Mouse (Mus musculus) embryonic facial prominence, embryonic 15.5 days (tissue): ENCODE measurements around the gene Rdh9. TPM values are rescaled to one million over a fixed set of nuclear protein-coding genes. Genes with fewer than 3 reads are reported as not detected.
"Not testable (repeated sequence)": the region's sequence is repeated elsewhere in the genome, so short reads cannot be mapped to it uniquely, and the experiment has no call there.

Experiments used
- ATAC-seq: fragments of 200-750 bp; cut with Nextera tagmentation; 2 replicates; pipeline ENCODE4 v1.8.0; 2017; ENCODE audit warnings: low read depth, moderate TSS enrichment; ENCODE audit not compliant: insufficient number of reproducible peaks, low FRiP score, low TSS enrichment
- H3K27ac ChIP-seq: fragments of 300-500 bp; sonication (generic); replicated peaks from 2 replicates; pipeline ENCODE4 v1.5.1; 2015; ENCODE audit warnings: mild to moderate bottlenecking, inconsistent platforms
- H3K27me3 ChIP-seq: fragments of 300-500 bp; sonication (generic); 2 replicates; pipeline ENCODE4 v1.6.1; 2015; ENCODE audit warnings: inconsistent platforms
- H3K36me3 ChIP-seq: fragments of 300-500 bp; sonication (generic); 2 replicates; pipeline ENCODE4 v1.6.1; 2015; ENCODE audit warnings: mild to moderate bottlenecking, inconsistent platforms
- H3K4me1 ChIP-seq: fragments of 300-500 bp; sonication (generic); 2 replicates; pipeline ENCODE4 v1.6.1; 2015; ENCODE audit warnings: inconsistent platforms
- H3K4me2 ChIP-seq: fragments of 300-500 bp; sonication (generic); replicated peaks from 2 replicates; pipeline ENCODE4 v1.6.1; 2015; ENCODE audit warnings: mild to moderate bottlenecking, inconsistent platforms
- H3K4me3 ChIP-seq: fragments of 300-500 bp; sonication (generic); replicated peaks from 2 replicates; pipeline ENCODE4 v1.5.1; 2015; ENCODE audit warnings: mild to moderate bottlenecking, inconsistent platforms
- H3K9ac ChIP-seq: fragments of 300-500 bp; sonication (generic); 2 replicates; pipeline ENCODE4 v1.6.1; 2015; ENCODE audit warnings: inconsistent platforms
- H3K9me3 ChIP-seq: fragments of 300-500 bp; sonication (generic); replicated peaks from 2 replicates; pipeline ENCODE4 v1.6.1; 2016; ENCODE audit warnings: inconsistent platforms
- WGBS: fragments of 180-500 bp; shearing (Covaris S2); methylation state at CpG from one replicate; pipeline ENCODE4 v1.1.7; 2015; 5-methylcytosine and 5-hydroxymethylcytosine counted together
- polyA plus RNA-seq: library from polyadenylated mRNA; unstranded; fragments of >200 nt; fragmentation: Nextera tagmentation; extraction: Ambion mirVana; gene quantifications from 2 replicates; pipeline ENCODE4 v1.2.1, GENCODE M21; 2015

Rdh9 gene
- polyA plus RNA-seq, 1 experiment from 2014 or later: not detected

GRCm38 (mm10) chr10:127815888-127816287 is 39.7 kb downstream of the Rdh9 start:
- no peak overlapping the region for H3K27ac ChIP-seq
- no peak overlapping the region for H3K4me3 ChIP-seq
- no peak overlapping the region for H3K4me2 ChIP-seq
- H3K36me3 ChIP-seq: no peaks in the 10 kb centered on the region
- H3K9me3 ChIP-seq: no peaks in the 10 kb centered on the region
- ATAC-seq: no peak
- H3K9ac ChIP-seq: no peak overlapping the region
- H3K4me1 ChIP-seq: no peaks in the 10 kb centered on the region
- no peaks in the 10 kb centered on the region for H3K27me3 ChIP-seq

GRCm38 (mm10) chr10:127817268-127817910 is 41.2 kb downstream of the Rdh9 start:
- H3K4me1 ChIP-seq, H3K4me3 ChIP-seq, ATAC-seq, H3K4me2 ChIP-seq, H3K27me3 ChIP-seq, H3K27ac ChIP-seq, H3K9ac ChIP-seq, H3K36me3 ChIP-seq, H3K9me3 ChIP-seq: not testable (repeated sequence)
- WGBS: 59% methylated on average over 4 of the region's 4 CpGs

DNA sequence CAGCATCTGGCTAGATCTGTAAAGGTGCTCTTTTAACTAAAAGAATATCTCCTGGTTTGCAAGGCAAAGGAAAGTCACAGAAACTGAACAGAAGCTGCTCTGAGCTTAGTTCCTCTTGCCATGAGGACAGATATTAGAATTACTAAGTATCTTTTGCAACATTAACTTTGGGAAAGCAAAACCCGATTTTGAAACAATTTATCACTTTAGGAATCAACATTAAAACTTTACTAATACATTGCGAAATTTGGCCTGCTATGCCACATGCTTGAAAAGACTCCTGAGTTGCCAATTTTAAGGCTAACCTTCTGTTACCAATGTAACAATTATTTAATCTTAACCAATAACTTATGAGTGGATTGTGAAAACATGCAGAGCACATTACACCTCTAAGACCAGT is 45.6 kb downstream of the Rdh9 start:
- not testable (repeated sequence) for H3K4me2 ChIP-seq, H3K9me3 ChIP-seq, H3K4me3 ChIP-seq, H3K27ac ChIP-seq, ATAC-seq, H3K27me3 ChIP-seq, H3K9ac ChIP-seq, H3K4me1 ChIP-seq, H3K36me3 ChIP-seq
- WGBS: 91% methylated on average over 2 of the region's 2 CpGs

- Histone ChIP-seq H3K9me3 (no peaks in the 10 kb centered on the region), H3K36me3 (no peaks in the 10 kb centered on the region), H3K27ac (no peak overlapping the region), H3K4me1 (no peaks in the 10 kb centered on the region), H3K9ac (no peak overlapping the region), H3K27me3 (no peaks in the 10 kb centered on the region), H3K4me2 (no peak overlapping the region), H3K4me3 (no peak overlapping the region)
- WGBS: 71% methylated on average over 6 of the region's 6 CpGs
- no peak for ATAC-seq
Measured at GRCm38 (mm10) chr10:127825386-127825785, 49.2 kb downstream of the Rdh9 start.

DNA sequence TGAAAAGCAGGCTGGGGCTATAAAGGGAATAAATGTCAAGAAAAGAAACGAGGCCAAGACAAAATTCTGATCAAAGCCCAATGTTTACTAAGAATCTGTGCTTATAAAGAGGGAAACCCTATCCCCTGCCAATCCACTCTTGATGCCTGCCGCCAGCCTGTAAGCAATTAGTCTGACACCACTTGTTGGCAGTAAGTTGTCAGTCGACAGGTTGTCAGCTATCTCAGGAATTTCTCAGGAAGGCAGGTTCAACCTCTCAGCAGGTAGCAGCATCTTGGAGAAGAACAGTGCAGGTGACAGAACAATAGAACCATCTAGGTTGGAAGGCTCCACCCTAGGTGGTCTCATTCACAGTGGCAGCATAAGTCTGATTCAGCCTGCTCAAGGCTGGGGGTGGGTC is 52.9 kb downstream of the Rdh9 start:
- no peaks in the 10 kb centered on the region for H3K4me1 ChIP-seq
- no peaks in the 10 kb centered on the region for H3K9me3 ChIP-seq
- no peak overlapping the region for H3K27ac ChIP-seq
- no peak for ATAC-seq
- 43% methylated on average over 3 of the region's 3 CpGs for WGBS
- no peak overlapping the region for H3K9ac ChIP-seq
- no peak overlapping the region for H3K4me2 ChIP-seq
- no peak overlapping the region for H3K4me3 ChIP-seq
- H3K27me3 ChIP-seq: no peaks in the 10 kb centered on the region
- no peaks in the 10 kb centered on the region for H3K36me3 ChIP-seq

DNA sequence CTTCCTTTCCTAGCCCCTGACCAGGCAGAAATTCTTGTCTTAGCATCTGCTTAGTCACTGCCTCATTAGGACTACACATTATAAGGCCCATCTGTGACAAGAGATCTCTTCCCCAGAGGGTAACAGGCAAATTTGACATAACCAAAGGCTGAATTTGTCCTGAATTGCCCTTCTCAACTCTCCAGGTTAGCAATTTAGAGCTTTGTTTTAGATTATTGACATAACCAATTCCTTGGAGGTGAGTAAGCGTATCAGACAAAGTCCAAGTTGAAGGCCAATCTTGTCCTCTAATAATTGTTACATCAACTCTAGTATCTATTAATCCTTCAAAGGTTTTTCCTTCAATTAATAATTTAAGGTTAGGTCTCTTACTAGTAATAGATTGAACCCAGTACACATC is 58.0 kb downstream of the Rdh9 start:
- not testable (repeated sequence) for ATAC-seq, H3K9me3 ChIP-seq, H3K27ac ChIP-seq, H3K9ac ChIP-seq, H3K4me3 ChIP-seq, H3K4me1 ChIP-seq, H3K27me3 ChIP-seq, H3K4me2 ChIP-seq, H3K36me3 ChIP-seq
- WGBS: 96% methylated on average over 1 of the region's 1 CpGs

DNA sequence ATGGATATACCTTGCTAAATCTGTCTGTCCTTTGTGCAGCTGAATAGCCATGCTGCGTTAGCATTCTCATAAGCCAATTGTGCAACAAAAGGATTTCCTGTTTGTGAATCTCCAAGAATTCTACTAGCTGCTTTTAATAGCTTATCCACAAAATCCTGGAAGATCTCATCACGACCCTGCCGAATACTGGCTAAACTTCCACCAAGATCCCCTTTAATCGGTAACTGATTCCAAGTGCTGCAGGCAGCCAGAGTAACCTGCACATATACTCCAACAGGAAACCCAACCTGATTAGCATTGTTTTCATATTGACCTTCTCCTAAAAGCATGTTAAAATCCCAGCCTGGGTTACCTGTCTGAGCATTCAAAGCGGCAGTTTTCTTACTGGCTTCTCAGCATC is 59.1 kb downstream of the Rdh9 start:
- Histone ChIP-seq H3K9me3 (no peaks in the 10 kb centered on the region), H3K4me2 (no peak overlapping the region), H3K27ac (no peak overlapping the region), H3K4me1 (no peaks in the 10 kb centered on the region), H3K27me3 (no peaks in the 10 kb centered on the region), H3K4me3 (no peak overlapping the region), H3K36me3 (no peaks in the 10 kb centered on the region), H3K9ac (no peak overlapping the region)
- 82% methylated on average over 5 of the region's 5 CpGs for WGBS
- ATAC-seq: no peak

GRCm38 (mm10) chr10:127837793-127838192 is 61.6 kb downstream of the Rdh9 start:
- H3K4me3 ChIP-seq, H3K4me1 ChIP-seq, H3K27me3 ChIP-seq, H3K27ac ChIP-seq, H3K36me3 ChIP-seq, H3K9ac ChIP-seq, H3K4me2 ChIP-seq, H3K9me3 ChIP-seq, ATAC-seq: not testable (repeated sequence)
- WGBS: 93% methylated on average over 5 of the region's 5 CpGs

GRCm38 (mm10) chr10:127838539-127838938 is 62.4 kb downstream of the Rdh9 start:
- WGBS: 85% methylated on average over 2 of the region's 2 CpGs
- no peak for ATAC-seq

DNA sequence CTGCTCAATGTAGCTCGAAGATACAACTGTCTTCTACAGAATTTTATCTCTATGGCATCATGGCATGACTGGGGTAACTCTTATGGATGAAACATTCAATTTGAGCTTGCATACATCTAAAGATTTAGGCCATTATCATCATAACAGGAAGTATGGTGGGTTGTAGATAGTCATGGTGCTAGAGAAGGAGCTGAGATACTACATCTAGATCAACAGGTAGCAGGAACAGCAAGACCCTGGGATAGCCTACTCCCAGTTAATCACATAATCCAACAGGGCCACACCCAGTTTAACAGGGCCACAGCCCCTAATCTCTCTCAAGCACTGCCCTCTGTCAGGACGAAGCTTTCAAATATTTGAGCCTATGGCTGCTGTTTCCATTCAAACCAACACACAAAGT is 64.6 kb downstream of the Rdh9 start:
- no peak for ATAC-seq
- Histone ChIP-seq H3K4me3 (no peak overlapping the region), H3K9me3 (no peaks in the 10 kb centered on the region)

More at GRCm38 (mm10) chr10:127838539-127838938, 62.4 kb downstream of the Rdh9 start:
- no peaks in the 10 kb centered on the region for H3K4me1 ChIP-seq
- H3K36me3 ChIP-seq: no peaks in the 10 kb centered on the region
- H3K27ac ChIP-seq: no peak overlapping the region
- no peak overlapping the region for H3K4me3 ChIP-seq
- H3K27me3 ChIP-seq: no peaks in the 10 kb centered on the region
- H3K9me3 ChIP-seq: no peaks in the 10 kb centered on the region
- H3K9ac ChIP-seq: no peak overlapping the region
- no peak overlapping the region for H3K4me2 ChIP-seq

More for the DNA sequence above, 64.6 kb downstream of the Rdh9 start:
- WGBS: 67% methylated on average over 2 of the region's 2 CpGs
- no peaks in the 10 kb centered on the region for H3K27me3 ChIP-seq
- no peaks in the 10 kb centered on the region for H3K36me3 ChIP-seq
- no peaks in the 10 kb centered on the region for H3K4me1 ChIP-seq
- H3K9ac ChIP-seq: no peak overlapping the region
- H3K4me2 ChIP-seq: no peak overlapping the region
- no peak overlapping the region for H3K27ac ChIP-seq
